Mouse (Mus musculus) liver, embryonic 12.5 days (tissue): ENCODE measurements around the gene Ldlrad3. TPM values are rescaled to one million over a fixed set of nuclear protein-coding genes. Genes with fewer than 3 reads are reported as not detected.

Experiments used
- ATAC-seq: fragments of 200-750 bp; cut with Nextera tagmentation; 2 replicates; pipeline ENCODE4 v1.8.0; 2017; ENCODE audit warnings: moderate number of reproducible peaks, mild to moderate bottlenecking, moderate library complexity
- H3K27ac ChIP-seq: fragments of 300-500 bp; sonication (generic); 2 replicates; pipeline ENCODE4 v1.5.1; 2016; ENCODE audit warnings: mild to moderate bottlenecking
- H3K27me3 ChIP-seq: fragments of 300-500 bp; sonication (generic); replicated peaks from 2 replicates; pipeline ENCODE4 v1.6.1; 2016; ENCODE audit warnings: mild to moderate bottlenecking, moderate library complexity
- H3K36me3 ChIP-seq: fragments of 300-500 bp; sonication (generic); 2 replicates; pipeline ENCODE4 v1.6.1; 2016; ENCODE audit warnings: mild to moderate bottlenecking, moderate library complexity
- H3K4me1 ChIP-seq: fragments of 300-500 bp; sonication (generic); 2 replicates; pipeline ENCODE4 v1.6.1; 2016
- H3K4me2 ChIP-seq: fragments of 300-500 bp; sonication (generic); 2 replicates; pipeline ENCODE4 v1.6.1; 2016; ENCODE audit warnings: mild to moderate bottlenecking, moderate library complexity
- H3K4me3 ChIP-seq: fragments of 300-500 bp; sonication (generic); 2 replicates; pipeline ENCODE4 v1.5.1; 2016; ENCODE audit warnings: mild to moderate bottlenecking, moderate library complexity
- H3K9ac ChIP-seq: fragments of 300-500 bp; sonication (generic); 2 replicates; pipeline ENCODE4 v1.6.1; 2016; ENCODE audit warnings: mild to moderate bottlenecking, moderate library complexity
- H3K9me3 ChIP-seq: fragments of 300-500 bp; sonication (generic); replicated peaks from 2 replicates; pipeline ENCODE4 v1.6.1; 2016; ENCODE audit warnings: mild to moderate bottlenecking, moderate library complexity
- WGBS: fragments of 180-500 bp; shearing (Covaris S2); methylation state at CpG from one replicate; pipeline ENCODE4 v1.1.7; 2016; ENCODE audit not compliant: insufficient replicate concordance; 5-methylcytosine and 5-hydroxymethylcytosine counted together
- polyA plus RNA-seq: library from polyadenylated mRNA; unstranded; fragments of >200 nt; fragmentation: Nextera tagmentation; extraction: Ambion mirVana; gene quantifications from 2 replicates; pipeline ENCODE4 v1.2.1, GENCODE M21; 2016

Gene Ldlrad3
- polyA plus RNA-seq, 1 experiment from 2014 or later, result 8.2 TPM

DNA sequence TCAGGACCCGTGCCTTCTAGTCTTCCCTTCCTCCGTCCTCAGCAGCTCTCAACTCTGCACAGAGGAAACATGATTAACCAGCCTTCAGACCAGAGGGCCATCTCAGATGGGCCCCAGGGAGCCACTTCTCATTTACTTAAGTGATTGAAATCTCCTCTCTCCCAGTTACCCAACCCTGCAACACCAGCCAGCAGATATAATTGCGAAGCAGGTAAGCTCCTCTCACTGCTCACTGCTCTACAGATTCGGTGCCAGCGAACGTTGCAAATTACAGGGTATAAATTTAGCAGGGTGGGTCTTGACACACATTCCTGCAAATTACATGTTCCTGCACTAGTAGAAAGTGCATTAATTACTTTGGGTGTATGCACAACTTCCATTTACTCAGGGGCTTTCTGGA is 48.3 kb downstream of the Ldlrad3 start:
- WGBS, result 52% methylated on average over 6 of the region's 6 CpGs
- no peak for ATAC-seq

DNA sequence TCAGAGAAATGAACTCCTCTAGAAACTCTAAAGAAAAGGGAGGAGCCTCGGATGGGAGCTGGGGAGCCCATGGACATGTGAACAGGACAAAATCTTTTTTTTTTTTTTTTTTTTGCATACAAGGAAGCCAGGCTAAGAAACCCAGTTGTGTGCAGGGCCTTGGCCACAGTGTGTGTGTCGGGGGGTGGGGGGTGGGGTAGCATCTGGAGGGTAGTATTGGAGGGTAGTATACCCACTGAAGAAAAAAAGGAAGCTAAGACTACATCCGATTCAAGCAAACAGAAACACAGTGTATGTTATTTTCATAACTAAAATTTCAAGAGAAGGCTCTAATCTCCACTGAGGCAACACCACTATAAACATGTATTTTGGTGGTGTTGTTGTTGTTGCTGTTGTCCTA is 50.0 kb downstream of the Ldlrad3 start:
- Histone ChIP-seq H3K9ac (no peak overlapping the region), H3K9me3 (no peaks in the 10 kb centered on the region), H3K4me3 (no peak overlapping the region), H3K27ac (no peak overlapping the region), H3K4me1 (peaks cover 22% of the 10 kb centered on the region), H3K4me2 (no peak overlapping the region), H3K36me3 (no peaks in the 10 kb centered on the region), H3K27me3 (no peaks in the 10 kb centered on the region)
- ATAC-seq, result no peak
- WGBS, result 39% methylated on average over 3 of the region's 3 CpGs

More for the DNA sequence above, 48.3 kb downstream of the Ldlrad3 start:
- H3K4me1 ChIP-seq, result peaks cover 22% of the 10 kb centered on the region
- H3K9ac ChIP-seq, result no peak overlapping the region
- no peak overlapping the region for H3K27ac ChIP-seq
- H3K27me3 ChIP-seq, result no peaks in the 10 kb centered on the region
- H3K4me2 ChIP-seq, result no peak overlapping the region
- H3K4me3 ChIP-seq, result no peak overlapping the region
- H3K36me3 ChIP-seq, result no peaks in the 10 kb centered on the region
- no peaks in the 10 kb centered on the region for H3K9me3 ChIP-seq

DNA sequence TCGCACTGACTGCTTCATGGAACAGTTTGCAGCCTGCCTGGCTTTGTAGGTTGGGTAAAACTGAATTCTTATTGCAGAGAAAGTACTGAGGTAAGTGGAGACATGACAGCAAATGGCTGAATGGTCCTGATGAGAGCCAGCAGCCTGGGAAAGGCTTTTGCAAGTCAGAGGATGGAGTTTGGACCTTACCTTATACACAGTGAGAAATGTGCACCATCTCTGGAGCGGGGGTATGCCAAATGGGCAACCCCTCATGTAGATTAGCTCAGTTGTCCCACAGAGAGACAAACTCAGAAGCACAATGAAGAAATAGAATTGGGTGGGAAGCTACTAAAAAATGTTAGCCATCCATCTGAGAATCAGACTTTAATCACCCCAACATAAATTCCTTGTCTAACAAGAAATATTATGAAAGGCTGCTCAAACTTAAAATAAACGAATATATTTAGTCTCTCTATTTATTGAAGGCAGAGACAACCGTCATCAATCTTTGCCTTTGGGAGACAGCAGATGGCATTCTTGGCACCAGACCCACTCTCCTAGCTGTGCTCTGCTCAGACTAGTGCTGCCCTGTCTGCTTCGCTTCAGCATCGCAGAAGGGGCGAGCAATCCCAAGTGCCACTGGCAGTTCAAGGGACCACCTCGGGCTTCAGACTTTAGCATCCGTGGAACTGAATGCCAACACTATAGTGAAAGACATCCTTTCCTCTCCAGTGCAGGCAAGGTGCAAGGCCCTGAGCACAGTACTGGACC is 51.5 kb downstream of the Ldlrad3 start:
- H3K9me3 ChIP-seq, result no peaks in the 10 kb centered on the region
- no peak overlapping the region for H3K4me2 ChIP-seq
- no peak overlapping the region for H3K4me3 ChIP-seq
- ATAC-seq, result no peak
- no peak overlapping the region for H3K9ac ChIP-seq
- no peak overlapping the region for H3K27ac ChIP-seq
- peaks cover 26% of the 10 kb centered on the region for H3K4me1 ChIP-seq
- H3K36me3 ChIP-seq, result no peaks in the 10 kb centered on the region
- H3K27me3 ChIP-seq, result no peaks in the 10 kb centered on the region
- WGBS, result 74% methylated on average over 9 of the region's 9 CpGs

DNA sequence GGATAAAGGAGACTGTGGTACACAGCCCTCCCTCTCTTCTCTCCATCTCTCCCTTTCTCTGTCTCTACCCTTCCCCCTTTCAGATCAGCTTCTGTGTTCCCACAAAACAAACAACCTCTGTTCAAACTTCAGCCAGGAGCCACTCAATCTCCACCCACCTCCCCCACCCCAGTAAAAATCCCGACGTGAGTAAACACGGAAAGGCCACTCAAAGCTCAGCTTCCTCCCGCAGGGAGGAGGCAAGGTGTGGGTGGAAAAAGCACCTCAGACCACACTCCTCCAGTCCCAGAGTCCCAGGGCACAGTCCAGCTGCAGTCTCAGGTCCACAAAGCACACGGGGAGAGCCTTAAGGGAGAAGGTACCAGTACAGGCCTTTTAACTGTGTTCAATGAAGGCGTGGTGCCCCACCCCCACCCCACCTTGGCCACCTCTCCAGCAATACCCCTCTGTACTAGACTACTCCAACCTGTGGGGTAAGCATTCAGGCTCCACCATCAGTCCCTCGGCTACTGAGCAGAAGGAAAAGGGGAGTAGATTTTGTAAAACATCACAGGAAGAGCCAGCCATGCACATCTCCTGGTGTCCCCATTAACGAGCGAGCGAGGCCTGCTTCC is 53.1 kb downstream of the Ldlrad3 start:
- ATAC-seq, result peak; percentile 40
- no peaks in the 10 kb centered on the region for H3K27me3 ChIP-seq
- H3K36me3 ChIP-seq, result no peaks in the 10 kb centered on the region
- H3K9me3 ChIP-seq, result no peaks in the 10 kb centered on the region
- WGBS, result 50% methylated on average over 10 of the region's 10 CpGs
- 0 out of 2 replicates have a peak overlapping the region, but pooled peaks have one; percentile 6 for H3K4me2 ChIP-seq
- no peak overlapping the region for H3K9ac ChIP-seq
- H3K27ac ChIP-seq, result peak overlapping the region; percentile 68
- H3K4me1 ChIP-seq, result peaks cover 21% of the 10 kb centered on the region
- no peak overlapping the region for H3K4me3 ChIP-seq

- no peak overlapping the region for H3K4me3 ChIP-seq
- H3K9me3 ChIP-seq, result no peaks in the 10 kb centered on the region
- peaks cover 10% of the 10 kb centered on the region; the same call in 1 of the 2 replicates for H3K4me1 ChIP-seq
- no peak overlapping the region for H3K4me2 ChIP-seq
- no peaks in the 10 kb centered on the region for H3K27me3 ChIP-seq
- no peaks in the 10 kb centered on the region for H3K36me3 ChIP-seq
- no peak for ATAC-seq
- no peak overlapping the region for H3K9ac ChIP-seq
- 73% methylated on average over 8 of the region's 8 CpGs for WGBS
- no peak overlapping the region for H3K27ac ChIP-seq
Measured at GRCm38 (mm10) chr2:102130198-102130845, 55.9 kb downstream of the Ldlrad3 start.

GRCm38 (mm10) chr2:102129235-102129634 is 57.0 kb downstream of the Ldlrad3 start:
- no peak overlapping the region for H3K27ac ChIP-seq
- H3K4me1 ChIP-seq, result peaks cover 10% of the 10 kb centered on the region; the same call in 1 of the 2 replicates
- no peak overlapping the region for H3K4me3 ChIP-seq
- H3K27me3 ChIP-seq, result no peaks in the 10 kb centered on the region
- H3K4me2 ChIP-seq, result no peak overlapping the region
- 79% methylated on average over 4 of the region's 4 CpGs for WGBS
- no peaks in the 10 kb centered on the region for H3K9me3 ChIP-seq
- ATAC-seq, result no peak
- no peaks in the 10 kb centered on the region for H3K36me3 ChIP-seq
- no peak overlapping the region for H3K9ac ChIP-seq

- H3K27me3 ChIP-seq, result no peaks in the 10 kb centered on the region
- H3K36me3 ChIP-seq, result no peaks in the 10 kb centered on the region
- H3K4me2 ChIP-seq, result no peak overlapping the region
- H3K9ac ChIP-seq, result no peak overlapping the region
- H3K9me3 ChIP-seq, result no peaks in the 10 kb centered on the region
- no peak overlapping the region for H3K27ac ChIP-seq
- ATAC-seq, result no peak
- WGBS, result 62% methylated on average over 14 of the region's 14 CpGs
- H3K4me1 ChIP-seq, result peaks cover 14% of the 10 kb centered on the region; the same call in 1 of the 2 replicates
- H3K4me3 ChIP-seq, result no peak overlapping the region
Measured at GRCm38 (mm10) chr2:102128500-102129030, 57.6 kb downstream of the Ldlrad3 start.

DNA sequence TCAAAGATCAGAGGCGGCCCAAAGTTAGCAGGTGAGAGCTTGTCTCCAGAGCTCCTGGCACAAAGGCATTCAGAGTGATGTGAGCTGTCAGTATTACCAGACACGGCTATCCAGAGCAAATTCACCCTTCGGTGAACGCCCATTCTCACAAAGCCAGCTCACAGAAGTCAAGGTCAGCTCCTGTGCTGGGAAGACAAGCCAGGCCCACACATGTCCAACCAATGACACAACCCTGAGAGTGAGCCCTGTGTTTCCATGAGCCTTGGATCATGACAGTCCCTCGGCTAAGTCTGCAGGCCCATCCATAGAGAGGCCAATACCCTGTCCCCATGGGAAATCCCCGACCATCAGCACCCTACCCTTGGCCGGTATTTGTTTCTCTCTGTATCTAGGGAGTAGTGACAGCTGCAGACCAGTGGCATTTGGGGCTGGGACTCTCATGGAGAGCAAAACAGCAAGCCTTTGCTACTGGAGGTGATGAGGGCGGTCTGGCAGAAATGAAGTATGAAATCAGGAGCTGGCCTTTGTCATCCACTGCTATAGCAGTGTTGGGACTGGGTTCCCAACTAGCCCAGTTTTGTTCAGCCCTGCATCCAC is 58.3 kb downstream of the Ldlrad3 start:
- WGBS, result 66% methylated on average over 8 of the region's 8 CpGs
- Histone ChIP-seq H3K4me3 (no peak overlapping the region), H3K4me2 (no peak overlapping the region), H3K9me3 (no peaks in the 10 kb centered on the region), H3K27me3 (no peaks in the 10 kb centered on the region), H3K27ac (no peak overlapping the region), H3K4me1 (peaks cover 15% of the 10 kb centered on the region; the same call in 1 of the 2 replicates), H3K36me3 (no peaks in the 10 kb centered on the region), H3K9ac (no peak overlapping the region)
- ATAC-seq, result peak; percentile 18; the same call in 1 of the 2 replicates

- H3K9me3 ChIP-seq, result no peaks in the 10 kb centered on the region
- 76% methylated on average over 9 of the region's 9 CpGs for WGBS
- H3K9ac ChIP-seq, result no peak overlapping the region
- no peak overlapping the region for H3K4me3 ChIP-seq
- ATAC-seq, result no peak
- no peaks in the 10 kb centered on the region for H3K36me3 ChIP-seq
- no peak overlapping the region for H3K4me2 ChIP-seq
- no peaks in the 10 kb centered on the region for H3K27me3 ChIP-seq
- H3K27ac ChIP-seq, result no peak overlapping the region
- peaks cover 16% of the 10 kb centered on the region; the same call in 1 of the 2 replicates for H3K4me1 ChIP-seq
Measured at GRCm38 (mm10) chr2:102127221-102127620, 59.0 kb downstream of the Ldlrad3 start.

- Histone ChIP-seq H3K36me3 (no peaks in the 10 kb centered on the region), H3K4me3 (no peak overlapping the region), H3K4me2 (no peak overlapping the region), H3K9ac (no peak overlapping the region), H3K27ac (no peak overlapping the region), H3K9me3 (no peaks in the 10 kb centered on the region), H3K4me1 (peaks cover 21% of the 10 kb centered on the region), H3K27me3 (no peaks in the 10 kb centered on the region)
- no peak for ATAC-seq
- 70% methylated on average over 7 of the region's 7 CpGs for WGBS
Measured at GRCm38 (mm10) chr2:102126076-102126475, 60.1 kb downstream of the Ldlrad3 start.

GRCm38 (mm10) chr2:102125042-102125441 is 61.1 kb downstream of the Ldlrad3 start:
- no peak overlapping the region for H3K4me3 ChIP-seq
- no peak overlapping the region for H3K4me2 ChIP-seq
- H3K36me3 ChIP-seq, result no peaks in the 10 kb centered on the region
- no peak for ATAC-seq
- no peak overlapping the region for H3K27ac ChIP-seq
- H3K9me3 ChIP-seq, result no peaks in the 10 kb centered on the region
- no peak overlapping the region for H3K9ac ChIP-seq
- 55% methylated on average over 4 of the region's 4 CpGs for WGBS
- H3K4me1 ChIP-seq, result peaks cover 17% of the 10 kb centered on the region
- no peaks in the 10 kb centered on the region for H3K27me3 ChIP-seq
